In the genomic region with DNA sequence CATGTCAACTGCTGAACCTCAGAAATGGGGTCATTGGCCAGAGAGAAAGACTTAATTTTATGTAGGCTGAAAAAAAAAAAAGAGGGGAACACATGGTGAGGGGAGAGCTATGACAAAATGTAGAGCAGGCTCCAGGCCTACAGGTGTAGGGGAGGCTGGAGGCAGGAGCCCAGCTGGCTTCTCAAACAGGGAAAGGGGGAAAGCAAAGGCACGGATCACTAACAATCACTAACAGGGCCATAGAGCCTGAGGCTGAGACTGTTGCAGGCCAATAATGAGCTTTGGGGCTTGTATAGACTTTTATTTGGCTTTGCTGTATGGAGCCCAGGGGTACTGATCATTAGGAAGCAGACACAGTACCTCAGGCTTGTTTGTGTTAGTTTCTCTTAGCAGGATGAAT, we compare ENCODE assay signal across 16 mouse cellular contexts.
DNase-seq lines count a peak whose midpoint lies in the region.
"Had no signal": no experiment of that assay in that cellular context is flagged by ENCODE, and none has a peak within 500 bp of the region (broad histone marks: within the 10 kb centered on the region; RNA-seq: fewer than 3 reads in every experiment).

No protein-coding gene starts in this region.

- peak; percentile 8 for DNase-seq in retina, postnatal 1 day
- DNase-seq in retina, embryonic 14.5 days (ENCODE audit: low spot score): no peak
- peak; percentile 16 for DNase-seq in cerebellum, adult 8-10 months
- peak; percentile 49 for DNase-seq in forelimb bud, embryonic 11.5 days (ENCODE audit: low read depth, low spot score)
- peak; percentile 16 for DNase-seq in mesoderm, embryonic 11.5 days (ENCODE audit: low read depth, low spot score)
- DNase-seq in lung, postnatal 10 days: no peak
- DNase-seq in B cell, adult 2 months: no peak
- DNase-seq in gastrocnemius, postnatal 25 days: no peak
- DNase-seq: adrenal gland, postnatal 25 days; kidney, adult 11 months; layer of hippocampus, adult 9-11 months; liver, embryonic 13.5 days; lung, adult 2 months; midbrain, embryonic 14.5 days; right cerebral cortex, postnatal 4 days; thymus, postnatal 14 days had no signal

Comparison
In these comparisons a context has a peak if more than half of its experiments do, and no peak if none do; other contexts are left out.
1. DNase-seq: peak in retina, postnatal 1 day (single experiment), cerebellum, adult 8-10 months (single experiment), forelimb bud, embryonic 11.5 days (single experiment) and mesoderm, embryonic 11.5 days (single experiment); none in retina, embryonic 14.5 days (single experiment), lung, postnatal 10 days (single experiment), B cell, adult 2 months (0 of 2) and gastrocnemius, postnatal 25 days (single experiment).